In the genomic region with DNA sequence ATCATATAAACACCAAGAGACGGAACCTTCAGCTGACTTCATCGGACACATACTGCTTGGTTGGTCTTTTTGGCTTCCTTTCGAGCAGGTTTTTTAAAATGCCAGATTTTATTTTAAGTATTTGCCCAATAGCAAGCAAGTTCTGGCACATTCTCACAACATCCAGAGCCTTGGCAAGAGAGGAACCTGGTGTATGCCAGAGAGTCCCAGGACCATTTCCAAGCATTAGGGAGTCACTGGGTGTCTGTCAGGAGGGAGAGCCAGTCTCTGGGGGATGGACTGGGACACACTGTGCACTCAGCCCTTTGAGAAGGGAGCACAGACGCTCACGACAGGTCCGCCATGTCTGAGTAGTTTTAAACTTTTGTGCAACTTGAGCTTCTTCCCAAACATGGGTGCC, we compare ENCODE assay signal across 22 mouse cellular contexts. TPM values are rescaled to one million over a fixed set of nuclear protein-coding genes. Genes with fewer than 3 reads are reported as not detected.
DNase-seq lines count a peak whose midpoint lies in the region.
"Had no signal": no experiment of that assay in that cellular context is flagged by ENCODE, and none has a peak within 500 bp of the region (broad histone marks: within the 10 kb centered on the region; RNA-seq: fewer than 3 reads in every experiment).

No protein-coding gene starts in this region.

- peak; percentile 96 for DNase-seq in heart, adult 11 months
- no peak for DNase-seq in heart, postnatal 10 days
- peak; percentile 33 for DNase-seq in layer of hippocampus, adult 11-12 months (ENCODE audit: low spot score)
- DNase-seq in layer of hippocampus, adult 9-10 months (ENCODE audit: low spot score) = no peak
- DNase-seq in fat pad, adult 2 months (ENCODE audit: extremely low read depth, low read depth, low spot score) = peak; percentile 39
- peak; percentile 55 to 56 for DNase-seq in layer of hippocampus, postnatal 10 days (ENCODE audit: low spot score in 2 of 2)
- no peak for DNase-seq in kidney, adult 18-20 months
- DNase-seq: cerebellum, adult 11-12 months; kidney, adult 9 months; kidney, postnatal 25 days; liver, postnatal 0 days; lung, postnatal 14 days; right cerebral cortex, adult 18-20 months; thymus, adult 18-20 months; thymus, postnatal 36 days had no signal

- intact Hi-C loops in heart, postnatal 10 days (cut with DNase I) = no loop called here

RNA-seq across cellular contexts. Expression of a gene that starts 17.7 kb away (rescaled TPM):
- 100 to 1,000 TPM; 415 to 442 TPM for total RNA-seq in heart, postnatal 10 days (2021)
- total RNA-seq in layer of hippocampus, postnatal 10 days (2021) = not detected
- total RNA-seq: gastrocnemius, adult 8-10 months; hematopoietic stem cell, adult 5-6 weeks; layer of hippocampus, postnatal 25 days; left cerebral cortex, postnatal 10 days; megakaryocyte progenitor cell, adult 5-6 weeks; MEL had no signal

RNA-seq across cellular contexts. Expression of a gene that starts 55.7 kb away (rescaled TPM):
- total RNA-seq in heart, postnatal 10 days (2021) = 1 to 10 TPM in 1 of 2 experiments, under 1 TPM in 1; 0.62 to 1.2 TPM
- not detected for total RNA-seq in layer of hippocampus, postnatal 10 days (2021)
- total RNA-seq: gastrocnemius, adult 8-10 months; hematopoietic stem cell, adult 5-6 weeks; layer of hippocampus, postnatal 25 days; left cerebral cortex, postnatal 10 days; megakaryocyte progenitor cell, adult 5-6 weeks; MEL; midbrain, postnatal 0 days had no signal

Comparison
In these comparisons a context has a peak if more than half of its experiments do, and no peak if none do; other contexts are left out.
1. DNase-seq: peak in heart, adult 11 months (single experiment), layer of hippocampus, adult 11-12 months (single experiment), fat pad, adult 2 months (single experiment) and layer of hippocampus, postnatal 10 days (2 of 2); none in heart, postnatal 10 days (0 of 2), layer of hippocampus, adult 9-10 months (single experiment) and kidney, adult 18-20 months (single experiment).
2. RNA of a gene that starts 17.7 kb away (total RNA-seq): 415 to 442 TPM in heart, postnatal 10 days; not detected in layer of hippocampus, postnatal 10 days; every median in the first group is over 100 times any median in the second.